In genomic region chr14:25515924-25516323, GRCm38 (mm10) we compare ENCODE assay signal across 8 mouse cellular contexts. TPM values are rescaled to one million over a fixed set of nuclear protein-coding genes. Genes with fewer than 3 reads are reported as not detected.
DNase-seq lines count a peak whose midpoint lies in the region; ATAC-seq and TF ChIP-seq lines count a peak whose summit lies in the region.

No protein-coding gene starts in this region.

- H3K27ac ChIP-seq in midbrain, embryonic 13.5 days = peak overlapping the region; percentile 2; the same call in 1 of the 2 replicates
- H3K27ac ChIP-seq in midbrain, postnatal 0 days (ENCODE audit: low read depth, low read length) = no peak overlapping the region
- H3K27ac ChIP-seq in heart, embryonic 12.5 days (ENCODE audit: poor library complexity, severe bottlenecking) = peak overlapping the region; percentile 90
- H3K27ac ChIP-seq in liver, embryonic 13.5 days = peak overlapping the region; percentile 83
- H3K27ac ChIP-seq in intestine, embryonic 16.5 days (ENCODE audit: low read length) = no peak overlapping the region; the same call in 1 of the 2 replicates

- H3K27me3 ChIP-seq in midbrain, embryonic 13.5 days = no peaks in the 10 kb centered on the region
- no peaks in the 10 kb centered on the region for H3K27me3 ChIP-seq in midbrain, postnatal 0 days (ENCODE audit: insufficient read depth, low read length)
- H3K27me3 ChIP-seq in heart, embryonic 12.5 days (replicated peaks) = no peaks in the 10 kb centered on the region
- no peaks in the 10 kb centered on the region for H3K27me3 ChIP-seq in liver, embryonic 13.5 days
- no peaks in the 10 kb centered on the region for H3K27me3 ChIP-seq in intestine, embryonic 16.5 days (replicated peaks; ENCODE audit: control insufficient read depth, insufficient read depth, low read length)

- no peak overlapping the region for H3K4me2 ChIP-seq in midbrain, embryonic 13.5 days (replicated peaks)
- no peak overlapping the region for H3K4me2 ChIP-seq in midbrain, postnatal 0 days (ENCODE audit: low read depth, low read length, poor library complexity, severe bottlenecking)
- no peak overlapping the region for H3K4me2 ChIP-seq in heart, embryonic 12.5 days
- no peak overlapping the region for H3K4me2 ChIP-seq in liver, embryonic 13.5 days
- no peak overlapping the region for H3K4me2 ChIP-seq in intestine, embryonic 16.5 days (ENCODE audit: low read depth, low read length)

- no peak overlapping the region for H3K4me3 ChIP-seq in midbrain, embryonic 13.5 days (replicated peaks)
- H3K4me3 ChIP-seq in midbrain, postnatal 0 days (ENCODE audit: low read depth, low read length) = no peak overlapping the region
- H3K4me3 ChIP-seq in heart, embryonic 12.5 days = no peak overlapping the region
- H3K4me3 ChIP-seq in liver, embryonic 13.5 days (replicated peaks) = no peak overlapping the region
- H3K4me3 ChIP-seq in intestine, embryonic 16.5 days (ENCODE audit: low read length) = no peak overlapping the region

- ATAC-seq in midbrain, embryonic 13.5 days = no peak
- no peak for ATAC-seq in midbrain, postnatal 0 days (ENCODE audit: low FRiP score)
- no peak for ATAC-seq in heart, embryonic 12.5 days (ENCODE audit: insufficient number of reproducible peaks, low FRiP score)
- no peak for ATAC-seq in liver, embryonic 13.5 days (ENCODE audit: low read depth)
- ATAC-seq in intestine, embryonic 16.5 days = no peak
- no peak for ATAC-seq in inflammation-experienced regulatory T-cells, adult 6 months

- peaks cover 89% of the 10 kb centered on the region for H3K4me1 ChIP-seq in midbrain, embryonic 13.5 days (replicated peaks)
- peaks cover 25% of the 10 kb centered on the region; the same call in 1 of the 2 replicates for H3K4me1 ChIP-seq in midbrain, postnatal 0 days (ENCODE audit: insufficient read depth, low read length)
- H3K4me1 ChIP-seq in heart, embryonic 12.5 days (replicated peaks) = peaks cover 97% of the 10 kb centered on the region
- peaks cover 98% of the 10 kb centered on the region for H3K4me1 ChIP-seq in liver, embryonic 13.5 days (replicated peaks)
- peaks cover 85% of the 10 kb centered on the region for H3K4me1 ChIP-seq in intestine, embryonic 16.5 days (ENCODE audit: control insufficient read depth, insufficient read depth, low read length)

- DNase-seq in cerebellum, adult 9-11 months = peak; percentile 69
- DNase-seq in cerebellum, adult 18-20 months = no peak
- DNase-seq in midbrain, postnatal 0 days (ENCODE audit: low spot score) = no peak
- no peak for DNase-seq in liver, embryonic 13.5 days

- no peaks in the 10 kb centered on the region for H3K9me3 ChIP-seq in midbrain, embryonic 13.5 days
- H3K9me3 ChIP-seq in midbrain, postnatal 0 days (ENCODE audit: low read length) = no peaks in the 10 kb centered on the region
- H3K9me3 ChIP-seq in heart, embryonic 12.5 days (replicated peaks) = no peaks in the 10 kb centered on the region
- no peaks in the 10 kb centered on the region for H3K9me3 ChIP-seq in liver, embryonic 13.5 days (replicated peaks)
- no peaks in the 10 kb centered on the region for H3K9me3 ChIP-seq in intestine, embryonic 16.5 days (ENCODE audit: control insufficient read depth, low read length)

- peaks cover 7% of the 10 kb centered on the region; the same call in 1 of the 2 replicates for H3K36me3 ChIP-seq in midbrain, embryonic 13.5 days
- 0 out of 2 replicates have a peak, but pooled peaks cover 4% of the 10 kb centered on the region for H3K36me3 ChIP-seq in midbrain, postnatal 0 days (ENCODE audit: insufficient read depth, low read length)
- peaks cover 7% of the 10 kb centered on the region for H3K36me3 ChIP-seq in heart, embryonic 12.5 days
- no peaks in the 10 kb centered on the region for H3K36me3 ChIP-seq in liver, embryonic 13.5 days
- no peaks in the 10 kb centered on the region for H3K36me3 ChIP-seq in intestine, embryonic 16.5 days (ENCODE audit: control insufficient read depth, insufficient read depth, low read length)

- H3K9ac ChIP-seq in midbrain, embryonic 13.5 days (replicated peaks) = no peak overlapping the region
- no peak overlapping the region for H3K9ac ChIP-seq in midbrain, postnatal 0 days (replicated peaks; ENCODE audit: low read length, poor library complexity, severe bottlenecking)
- peak overlapping the region; percentile 1; the same call in 1 of the 2 replicates for H3K9ac ChIP-seq in heart, embryonic 12.5 days
- H3K9ac ChIP-seq in liver, embryonic 13.5 days = no peak overlapping the region
- no peak overlapping the region for H3K9ac ChIP-seq in intestine, embryonic 16.5 days (ENCODE audit: low read depth, low read length)

- 77% methylated on average over 9 of the region's 9 CpGs for WGBS in midbrain, embryonic 13.5 days
- WGBS in midbrain, postnatal 0 days = 68% methylated on average over 9 of the region's 9 CpGs
- WGBS in heart, embryonic 12.5 days = 54% methylated on average over 9 of the region's 9 CpGs
- WGBS in liver, embryonic 13.5 days (ENCODE audit: insufficient replicate concordance) = 77% methylated on average over 9 of the region's 9 CpGs
- 60% methylated on average over 9 of the region's 9 CpGs for WGBS in intestine, embryonic 16.5 days

- TF ChIP-seq CTCF in midbrain, postnatal 0 days (IDR thresholded peaks at IDR 0.05) = no peak

RNA-seq across cellular contexts. Expression of gene Zmiz1, which starts 56.9 kb away (rescaled TPM):
- 68.8 and 80.3 TPM in 2 replicates for polyA plus RNA-seq in midbrain, embryonic 13.5 days (2015; fragmentation: Nextera tagmentation; extraction: Ambion mirVana)
- total RNA-seq in midbrain, postnatal 0 days (2014; rRNA removed) = 130 and 134 TPM in 2 replicates
- polyA plus RNA-seq in midbrain, postnatal 0 days (2015; fragmentation: Nextera tagmentation; extraction: Ambion mirVana) = 44.0 and 51.7 TPM in 2 replicates
- polyA plus RNA-seq in heart, embryonic 12.5 days (2016; fragmentation: Nextera tagmentation; extraction: Ambion mirVana) = 34.2 and 41.4 TPM in 2 replicates
- polyA plus RNA-seq in liver, embryonic 13.5 days (2015; fragmentation: Nextera tagmentation; extraction: Ambion mirVana) = 4.5 TPM in 2 replicates
- polyA plus RNA-seq in intestine, embryonic 16.5 days (2015; fragmentation: Nextera tagmentation; extraction: Ambion mirVana) = 21.2 and 22.3 TPM in 2 replicates
- polyA plus RNA-seq in inflammation-experienced regulatory T-cells, adult 6 months (2017; shearing (Covaris generic)) = 10 to 100 TPM; 24.5 to 30.1 (median 26.1) TPM

Comparison
In these comparisons a context has a peak if more than half of its experiments do, and no peak if none do; other contexts are left out.
1. H3K27ac ChIP-seq: peak in midbrain, embryonic 13.5 days (single experiment), heart, embryonic 12.5 days (single experiment) and liver, embryonic 13.5 days (single experiment); none in midbrain, postnatal 0 days (single experiment) and intestine, embryonic 16.5 days (single experiment).